Mouse (Mus musculus) E14TG2a.4 (cell line): ENCODE measurements around the gene Gipc2.

Experiments used
- CTCF ChIP-seq: conservative IDR thresholded peaks from 2 replicates; pipeline ENCODE4 v1.5.1; 2014; ENCODE audit warnings: low read length
- NANOG ChIP-seq: IDR thresholded peaks from 2 replicates; pipeline ENCODE4 v1.6.1; 2014; ENCODE audit warnings: borderline replicate concordance, low read length, mixed read lengths
- POU5F1 ChIP-seq: IDR thresholded peaks from 2 replicates; pipeline ENCODE4 v1.6.1; 2014; ENCODE audit warnings: low read length, borderline replicate concordance

GRCm38 (mm10) chr3:152201651-152202050 lies 35.6 kb upstream of the Gipc2 start:
- no peak for TF ChIP-seq CTCF
- no peak for TF ChIP-seq POU5F1
- TF ChIP-seq NANOG, result no peak
